Mouse (Mus musculus): ENCODE measurements at regions not wholly inside any gene's neighbourhood (a gene's known extent, or its start where the extent isn't known, plus 50 kb on each side); places are given as distances from the start of the nearest gene placed in this dataset.

GRCm38 (mm10) chr3:48911758-48912157 lies 845.4 kb downstream of the Pcdh18 start:
- DNase-seq: no peak

GRCm38 (mm10) chr3:48890403-48890802 lies 866.7 kb downstream of the Pcdh18 start:
- DNase-seq: no peak

GRCm38 (mm10) chr3:48887885-48888284 lies 869.2 kb downstream of the Pcdh18 start:
- DNase-seq: no peak

DNA sequence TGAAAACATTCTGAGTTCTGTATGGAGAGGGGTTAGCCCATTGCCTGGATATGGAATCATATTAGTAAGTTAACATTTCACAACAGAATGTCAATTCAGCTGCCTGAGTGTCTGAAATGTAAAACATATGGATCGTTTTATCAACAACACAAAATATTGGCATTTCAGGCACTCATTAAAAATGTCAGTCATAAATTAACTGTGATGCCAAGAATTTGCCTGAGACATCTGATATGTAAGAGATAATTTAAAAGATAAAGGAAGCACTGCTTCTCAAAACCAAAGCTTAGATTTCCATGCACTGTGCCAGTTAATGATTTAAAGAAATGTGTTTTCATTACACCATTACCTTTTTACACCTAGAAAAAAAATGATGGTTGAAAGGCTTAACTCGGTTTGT lies 887.6 kb downstream of the Pcdh18 start:
- no peak for DNase-seq

- peak; percentile 72 for DNase-seq
These were observed 911.0 kb downstream of the Pcdh18 start for GRCm38 (mm10) chr3:48846049-48846653.

- no peak for DNase-seq
These were observed 916.4 kb downstream of the Pcdh18 start for GRCm38 (mm10) chr3:48840692-48841091.

- DNase-seq: no peak
These were observed 933.8 kb downstream of the Pcdh18 start for GRCm38 (mm10) chr3:48823360-48823759.

- DNase-seq: no peak
These were observed 952.7 kb downstream of the Pcdh18 start for GRCm38 (mm10) chr3:48804398-48804797.

GRCm38 (mm10) chr3:48771709-48772108 lies 985.4 kb downstream of the Pcdh18 start:
- DNase-seq: no peak

All from gastrocnemius, postnatal 10 days (tissue).